23 mouse cellular contexts compared by ENCODE assay signal in the genomic region with DNA sequence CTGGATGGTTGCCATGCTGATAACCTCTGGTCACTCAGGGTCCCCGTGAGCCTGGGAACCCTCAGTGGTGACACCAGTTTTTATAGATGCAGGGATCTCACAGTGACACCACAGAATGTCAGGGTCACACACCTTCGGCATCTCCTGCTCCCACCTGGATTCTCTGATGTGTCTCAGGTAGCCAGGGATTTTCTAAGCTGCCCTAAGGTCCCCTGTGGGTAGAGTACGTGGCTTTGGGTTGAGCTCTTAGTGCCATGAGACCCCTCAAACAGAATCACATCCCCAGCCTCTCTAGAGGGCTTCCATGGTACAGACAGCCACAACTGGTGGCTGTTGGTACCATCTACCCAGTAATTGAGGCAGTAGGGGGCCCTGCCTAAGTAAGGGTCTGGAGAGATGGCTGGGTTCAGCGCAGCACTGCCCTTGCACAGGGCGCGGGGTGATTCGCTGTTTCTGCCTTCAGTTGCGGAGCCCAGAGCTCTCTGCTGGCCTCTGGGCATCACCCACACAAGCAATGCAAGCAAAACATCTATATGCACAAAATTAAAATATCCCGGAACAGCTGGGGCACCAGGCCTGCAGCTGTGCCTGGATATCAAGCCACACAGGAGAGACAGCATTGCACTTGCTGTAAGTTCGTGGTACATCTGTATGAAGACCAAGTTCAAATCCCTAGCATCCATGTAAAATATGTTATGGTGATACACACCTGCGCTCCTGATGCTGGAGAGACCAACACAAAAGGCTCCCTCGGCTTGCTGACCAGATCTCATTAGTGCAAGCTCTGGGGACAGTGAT. TPM values are rescaled to one million over a fixed set of nuclear protein-coding genes. Genes with fewer than 3 reads are reported as not detected.
DNase-seq lines count a peak whose midpoint lies in the region; ATAC-seq and TF ChIP-seq lines count a peak whose summit lies in the region.
"Had no signal": no experiment of that assay in that cellular context is flagged by ENCODE, and none has a peak within 500 bp of the region (broad histone marks: within the 10 kb centered on the region; RNA-seq: fewer than 3 reads in every experiment).

No protein-coding gene starts in this region.

- H3K4me2 ChIP-seq in hindbrain, embryonic 12.5 days (replicated peaks), result no peak overlapping the region
- H3K4me2 ChIP-seq in hindbrain, embryonic 11.5 days (replicated peaks; ENCODE audit: low read depth, low read length), result no peak overlapping the region
- no peak overlapping the region for H3K4me2 ChIP-seq in neural tube, embryonic 15.5 days
- H3K4me2 ChIP-seq in myocyte (ENCODE audit: low read depth), result no peak overlapping the region
- no peak overlapping the region for H3K4me2 ChIP-seq in liver, postnatal 0 days (ENCODE audit: low read depth, low read length)
- H3K4me2 ChIP-seq: forebrain, embryonic 13.5 days; heart, embryonic 11.5 days had no signal

- 0 out of 2 replicates have a peak overlapping the region, but pooled peaks have one; percentile 23 for H3K9ac ChIP-seq in hindbrain, embryonic 12.5 days
- no peak overlapping the region for H3K9ac ChIP-seq in hindbrain, embryonic 11.5 days (ENCODE audit: low read depth, low read length)
- 0 out of 2 replicates have a peak overlapping the region, but pooled peaks have one; percentile 15 for H3K9ac ChIP-seq in neural tube, embryonic 15.5 days (replicated peaks)
- no peak overlapping the region for H3K9ac ChIP-seq in liver, postnatal 0 days (replicated peaks)

- 86% methylated on average over 12 of the region's 12 CpGs for WGBS in hindbrain, embryonic 12.5 days
- WGBS in hindbrain, embryonic 11.5 days, result 85% methylated on average over 12 of the region's 12 CpGs
- 79% methylated on average over 12 of the region's 12 CpGs for WGBS in neural tube, embryonic 15.5 days
- 76% methylated on average over 12 of the region's 12 CpGs for WGBS in liver, postnatal 0 days (ENCODE audit: insufficient replicate concordance)

- H3K4me3 ChIP-seq in gastrocnemius, adult 2 months, result no peak overlapping the region
- no peak overlapping the region for H3K4me3 ChIP-seq in hindbrain, embryonic 12.5 days
- H3K4me3 ChIP-seq in hindbrain, embryonic 11.5 days (ENCODE audit: low read depth, low read length), result no peak overlapping the region
- no peak overlapping the region for H3K4me3 ChIP-seq in neural tube, embryonic 15.5 days (replicated peaks)
- no peak overlapping the region for H3K4me3 ChIP-seq in myocyte
- H3K4me3 ChIP-seq in liver, postnatal 0 days (ENCODE audit: low read depth, low read length), result no peak overlapping the region
- H3K4me3 ChIP-seq: forebrain, embryonic 10.5 days; forebrain, embryonic 13.5 days; heart, adult 2 months had no signal

- peaks cover 26% of the 10 kb centered on the region for H3K4me1 ChIP-seq in hindbrain, embryonic 12.5 days
- H3K4me1 ChIP-seq in hindbrain, embryonic 11.5 days (replicated peaks; ENCODE audit: control insufficient read depth, insufficient read depth, low read length), result peaks cover 8% of the 10 kb centered on the region; the same call in 1 of the 2 replicates
- peaks cover 24% of the 10 kb centered on the region for H3K4me1 ChIP-seq in neural tube, embryonic 15.5 days
- peaks cover 13% of the 10 kb centered on the region for H3K4me1 ChIP-seq in liver, postnatal 0 days (ENCODE audit: insufficient read depth)

- DNase-seq in gastrocnemius, adult 2 months, result peak; percentile 15
- DNase-seq in gastrocnemius, adult 18-20 months (ENCODE audit: low spot score), result no peak
- DNase-seq in hindbrain, embryonic 11.5 days (ENCODE audit: low spot score), result no peak
- DNase-seq in neural tube, embryonic 10.5 days (ENCODE audit: extremely low spot score, low spot score), result no peak
- no peak for DNase-seq in liver, postnatal 0 days
- DNase-seq: adrenal gland, postnatal 25 days; cerebellum, adult 8-10 months; cerebellum, postnatal 14 days; gastrocnemius, postnatal 25 days; heart, adult 2 months had no signal

- no peaks in the 10 kb centered on the region for H3K36me3 ChIP-seq in hindbrain, embryonic 12.5 days
- H3K36me3 ChIP-seq in hindbrain, embryonic 11.5 days (ENCODE audit: control insufficient read depth, insufficient read depth, low read length), result no peaks in the 10 kb centered on the region
- no peaks in the 10 kb centered on the region for H3K36me3 ChIP-seq in neural tube, embryonic 15.5 days
- H3K36me3 ChIP-seq in myocyte (ENCODE audit: control insufficient read depth, insufficient read depth), result no peaks in the 10 kb centered on the region
- H3K36me3 ChIP-seq in liver, postnatal 0 days (replicated peaks; ENCODE audit: insufficient read depth, low read length), result no peaks in the 10 kb centered on the region
- H3K36me3 ChIP-seq: forebrain, embryonic 10.5 days had no signal

- TF ChIP-seq EP300 in liver, postnatal 0 days (IDR thresholded peaks at IDR 0.05; ENCODE audit: low read depth), result no peak

- no peaks in the 10 kb centered on the region for H3K9me3 ChIP-seq in hindbrain, embryonic 12.5 days (replicated peaks)
- no peaks in the 10 kb centered on the region for H3K9me3 ChIP-seq in hindbrain, embryonic 11.5 days (ENCODE audit: control insufficient read depth, low read length)
- H3K9me3 ChIP-seq in neural tube, embryonic 15.5 days (replicated peaks), result no peaks in the 10 kb centered on the region
- no peaks in the 10 kb centered on the region for H3K9me3 ChIP-seq in liver, postnatal 0 days (ENCODE audit: low read length)
- H3K9me3 ChIP-seq: forebrain, embryonic 10.5 days; forebrain, embryonic 13.5 days had no signal

- peaks cover 41% of the 10 kb centered on the region for H3K27me3 ChIP-seq in hindbrain, embryonic 12.5 days
- H3K27me3 ChIP-seq in hindbrain, embryonic 11.5 days (ENCODE audit: control insufficient read depth, insufficient read depth, low read length), result peaks cover 10% of the 10 kb centered on the region
- H3K27me3 ChIP-seq in neural tube, embryonic 15.5 days (replicated peaks), result peaks cover 29% of the 10 kb centered on the region
- peaks cover under 1% of the 10 kb centered on the region for H3K27me3 ChIP-seq in myocyte (ENCODE audit: control insufficient read depth, insufficient read depth, insufficient read length)
- peaks cover 24% of the 10 kb centered on the region for H3K27me3 ChIP-seq in liver, postnatal 0 days (ENCODE audit: insufficient read depth, low read length)

- no peaks in the 10 kb centered on the region for H3K79me2 ChIP-seq in myocyte (ENCODE audit: control insufficient read depth, insufficient read depth)

- no peak for ATAC-seq in hindbrain, embryonic 12.5 days (ENCODE audit: low FRiP score)
- ATAC-seq in hindbrain, embryonic 11.5 days (ENCODE audit: low FRiP score), result no peak
- ATAC-seq in neural tube, embryonic 15.5 days (ENCODE audit: low FRiP score), result no peak
- ATAC-seq in liver, postnatal 0 days, result no peak
- ATAC-seq: activated CD4-positive, CD25-positive, alpha-beta regulatory T cell, adult 4 months; CD4-positive, CD25-positive, alpha-beta regulatory T cell, adult 4 months; forebrain, embryonic 13.5 days; forebrain, embryonic 16.5 days; intestine, postnatal 0 days had no signal

- no peak for TF ChIP-seq CTCF in gastrocnemius, adult 2 months (IDR thresholded peaks at IDR 0.05)
- no peak for TF ChIP-seq CTCF in liver, postnatal 0 days (IDR thresholded peaks at IDR 0.05; ENCODE audit: low read depth)

- no peak overlapping the region for H3ac ChIP-seq in myocyte (ENCODE audit: control insufficient read depth, insufficient read length)

- no peak for TF ChIP-seq POLR2A in myocyte (IDR thresholded peaks at IDR 0.05; ENCODE audit: insufficient read length, low read depth)

- no peak overlapping the region for H3K27ac ChIP-seq in gastrocnemius, adult 2 months
- H3K27ac ChIP-seq in hindbrain, embryonic 12.5 days, result no peak overlapping the region
- no peak overlapping the region for H3K27ac ChIP-seq in hindbrain, embryonic 11.5 days (ENCODE audit: low read depth, low read length)
- no peak overlapping the region for H3K27ac ChIP-seq in neural tube, embryonic 15.5 days (replicated peaks)
- no peak overlapping the region for H3K27ac ChIP-seq in liver, postnatal 0 days (ENCODE audit: low read depth)
- H3K27ac ChIP-seq: forebrain, embryonic 10.5 days; forebrain, embryonic 13.5 days; heart, adult 2 months had no signal

- intact Hi-C loops in gastrocnemius, adult 2 months (cut with DNase I), result no loop called here

RNA-seq across cellular contexts. Expression of a gene that starts 3.7 kb away (rescaled TPM):
- total RNA-seq in gastrocnemius, adult 2 months (2021), result 1 to 10 TPM; 1.8 to 2.7 TPM
- total RNA-seq in gastrocnemius, adult 18-20 months (2021), result 1 to 10 TPM; 1.9 to 2.7 TPM
- 14.0 and 15.6 TPM in 2 replicates for polyA plus RNA-seq in hindbrain, embryonic 12.5 days (2016; fragmentation: Nextera tagmentation; extraction: Ambion mirVana)
- polyA plus RNA-seq in hindbrain, embryonic 11.5 days (2014; fragmentation: Nextera tagmentation; extraction: Ambion mirVana), result 3.4 and 4.3 TPM in 2 replicates
- polyA plus RNA-seq in neural tube, embryonic 15.5 days (2015; fragmentation: Nextera tagmentation; extraction: Ambion mirVana), result 27.1 and 31.9 TPM in 2 replicates
- 2.3 TPM for polyA plus RNA-seq in myocyte (2012; fragmentation: generic; extraction: Trizol)
- 0.09 and 0.61 TPM in 2 replicates for polyA plus RNA-seq in liver, postnatal 0 days (2015; fragmentation: Nextera tagmentation; extraction: Ambion mirVana)
- total RNA-seq: common myeloid progenitor, adult 5-6 weeks had no signal

RNA-seq across cellular contexts. Expression of a gene that starts 6.0 kb away (rescaled TPM):
- total RNA-seq in gastrocnemius, adult 2 months (2021), result not detected
- total RNA-seq in gastrocnemius, adult 18-20 months (2021), result not detected
- polyA plus RNA-seq in hindbrain, embryonic 12.5 days (2016; fragmentation: Nextera tagmentation; extraction: Ambion mirVana), result 33.7 and 36.8 TPM in 2 replicates
- 22.8 and 23.8 TPM in 2 replicates for polyA plus RNA-seq in hindbrain, embryonic 11.5 days (2014; fragmentation: Nextera tagmentation; extraction: Ambion mirVana)
- 64.8 and 91.1 TPM in 2 replicates for polyA plus RNA-seq in neural tube, embryonic 15.5 days (2015; fragmentation: Nextera tagmentation; extraction: Ambion mirVana)
- 0.11 TPM for polyA plus RNA-seq in myocyte (2012; fragmentation: generic; extraction: Trizol)
- not detected in 2 replicates for polyA plus RNA-seq in liver, postnatal 0 days (2015; fragmentation: Nextera tagmentation; extraction: Ambion mirVana)
- total RNA-seq: common myeloid progenitor, adult 5-6 weeks; gastrocnemius, adult 8-10 months; gastrocnemius, postnatal 25 days; hematopoietic stem cell, adult 5-6 weeks had no signal

RNA-seq across cellular contexts. Expression of a gene that starts 16.1 kb away (rescaled TPM):
- total RNA-seq in gastrocnemius, adult 2 months (2021), result under 1 TPM; 0.15 to 0.31 TPM
- total RNA-seq in gastrocnemius, adult 18-20 months (2021), result not detected
- 6.3 and 6.8 TPM in 2 replicates for polyA plus RNA-seq in hindbrain, embryonic 12.5 days (2016; fragmentation: Nextera tagmentation; extraction: Ambion mirVana)
- polyA plus RNA-seq in hindbrain, embryonic 11.5 days (2014; fragmentation: Nextera tagmentation; extraction: Ambion mirVana), result 3.1 and 3.3 TPM in 2 replicates
- 37.1 and 48.3 TPM in 2 replicates for polyA plus RNA-seq in neural tube, embryonic 15.5 days (2015; fragmentation: Nextera tagmentation; extraction: Ambion mirVana)
- polyA plus RNA-seq in myocyte (2012; fragmentation: generic; extraction: Trizol), result 0.67 TPM
- polyA plus RNA-seq in liver, postnatal 0 days (2015; fragmentation: Nextera tagmentation; extraction: Ambion mirVana), result 1.7 TPM in 2 replicates

RNA-seq across cellular contexts. Expression of a gene that starts 30.1 kb away (rescaled TPM):
- 100 to 1,000 TPM; 103 to 112 TPM for total RNA-seq in gastrocnemius, adult 2 months (2021)
- total RNA-seq in gastrocnemius, adult 18-20 months (2021), result 100 to 1,000 TPM; 106 to 116 TPM
- polyA plus RNA-seq in hindbrain, embryonic 12.5 days (2016; fragmentation: Nextera tagmentation; extraction: Ambion mirVana), result 142 and 155 TPM in 2 replicates
- polyA plus RNA-seq in hindbrain, embryonic 11.5 days (2014; fragmentation: Nextera tagmentation; extraction: Ambion mirVana), result 179 and 182 TPM in 2 replicates
- polyA plus RNA-seq in neural tube, embryonic 15.5 days (2015; fragmentation: Nextera tagmentation; extraction: Ambion mirVana), result 155 and 160 TPM in 2 replicates
- polyA plus RNA-seq in myocyte (2012; fragmentation: generic; extraction: Trizol), result 167 TPM
- 110 and 112 TPM in 2 replicates for polyA plus RNA-seq in liver, postnatal 0 days (2015; fragmentation: Nextera tagmentation; extraction: Ambion mirVana)

RNA-seq across cellular contexts. Expression of a gene that starts 30.1 kb away (rescaled TPM):
- 100 to 1,000 TPM; 110 to 119 TPM for total RNA-seq in gastrocnemius, adult 2 months (2021)
- 100 to 1,000 TPM; 102 to 105 TPM for total RNA-seq in gastrocnemius, adult 18-20 months (2021)
- polyA plus RNA-seq in hindbrain, embryonic 12.5 days (2016; fragmentation: Nextera tagmentation; extraction: Ambion mirVana), result 36.9 and 38.1 TPM in 2 replicates
- polyA plus RNA-seq in hindbrain, embryonic 11.5 days (2014; fragmentation: Nextera tagmentation; extraction: Ambion mirVana), result 32.1 and 33.5 TPM in 2 replicates
- 38.0 and 39.1 TPM in 2 replicates for polyA plus RNA-seq in neural tube, embryonic 15.5 days (2015; fragmentation: Nextera tagmentation; extraction: Ambion mirVana)
- 166 TPM for polyA plus RNA-seq in myocyte (2012; fragmentation: generic; extraction: Trizol)
- 21.1 and 23.2 TPM in 2 replicates for polyA plus RNA-seq in liver, postnatal 0 days (2015; fragmentation: Nextera tagmentation; extraction: Ambion mirVana)

Comparison
In these comparisons a context has a peak if more than half of its experiments do, and no peak if none do; other contexts are left out.
1. H3K9ac ChIP-seq: peak in hindbrain, embryonic 12.5 days (single experiment) and neural tube, embryonic 15.5 days (single experiment); none in hindbrain, embryonic 11.5 days (single experiment) and liver, postnatal 0 days (single experiment).
2. RNA of a gene that starts 6.0 kb away (polyA plus RNA-seq): 64.8 to 91.1 TPM in neural tube, embryonic 15.5 days, 33.7 to 36.8 TPM in hindbrain, embryonic 12.5 days and 22.8 to 23.8 TPM in hindbrain, embryonic 11.5 days; 0.11 TPM in myocyte (single experiment) and not detected in liver, postnatal 0 days; every median in the first group is over 10 times any median in the second.